Mouse (Mus musculus) midbrain, embryonic 13.5 days (tissue): Measurements from ENCODE around the gene Phlpp2. TPM values are rescaled to one million over a fixed set of nuclear protein-coding genes. Genes with fewer than 3 reads are reported as not detected.

Experiments
- ATAC-seq: fragments of 200-750 bp; cut with Nextera tagmentation; 2 replicates; pipeline ENCODE4 v1.8.0; 2017; ENCODE audit warnings: mild to moderate bottlenecking, moderate TSS enrichment, moderate library complexity
- H3K27ac ChIP-seq: fragments of 300-500 bp; sonication (generic); 2 replicates; pipeline ENCODE4 v1.5.1; 2015; ENCODE audit warnings: inconsistent platforms, mild to moderate bottlenecking, moderate library complexity
- H3K27me3 ChIP-seq: fragments of 300-500 bp; sonication (generic); 2 replicates; pipeline ENCODE4 v1.6.1; 2015; ENCODE audit warnings: mild to moderate bottlenecking, inconsistent platforms
- H3K36me3 ChIP-seq: fragments of 300-500 bp; sonication (generic); 2 replicates; pipeline ENCODE4 v1.6.1; 2015; ENCODE audit warnings: mild to moderate bottlenecking, inconsistent platforms
- H3K4me1 ChIP-seq: fragments of 300-500 bp; sonication (generic); replicated peaks from 2 replicates; pipeline ENCODE4 v1.6.1; 2015; ENCODE audit warnings: inconsistent platforms
- H3K4me2 ChIP-seq: fragments of 300-500 bp; sonication (generic); replicated peaks from 2 replicates; pipeline ENCODE4 v1.6.1; 2015; ENCODE audit warnings: moderate library complexity, mild to moderate bottlenecking, inconsistent platforms
- H3K4me3 ChIP-seq: fragments of 300-500 bp; sonication (generic); replicated peaks from 2 replicates; pipeline ENCODE4 v1.5.1; 2015; ENCODE audit warnings: mild to moderate bottlenecking, inconsistent platforms
- H3K9ac ChIP-seq: fragments of 300-500 bp; sonication (generic); replicated peaks from 2 replicates; pipeline ENCODE4 v1.6.1; 2015; ENCODE audit warnings: mild to moderate bottlenecking, inconsistent platforms
- H3K9me3 ChIP-seq: fragments of 300-500 bp; sonication (generic); 2 replicates; pipeline ENCODE4 v1.6.1; 2016; ENCODE audit warnings: mild to moderate bottlenecking, inconsistent platforms
- WGBS: fragments of 180-500 bp; shearing (Covaris S2); methylation state at CpG from one replicate; pipeline ENCODE4 v1.1.7; 2015; 5-methylcytosine and 5-hydroxymethylcytosine counted together
- polyA plus RNA-seq: library from polyadenylated mRNA; unstranded; fragments of >200 nt; fragmentation: Nextera tagmentation; extraction: Ambion mirVana; gene quantifications from 2 replicates; pipeline ENCODE4 v1.2.1, GENCODE M21; 2015

The Phlpp2 gene
- polyA plus RNA-seq, 1 experiment from 2014 or later, result 3.9 TPM

GRCm38 (mm10) chr8:109979339-109979738 lies 111.0 kb downstream of the Phlpp2 start:
- WGBS, result 78% methylated on average over 6 of the region's 6 CpGs
- Histone ChIP-seq H3K4me1 (peaks cover 4% of the 10 kb centered on the region), H3K9ac (no peak overlapping the region), H3K4me2 (no peak overlapping the region), H3K9me3 (peaks cover 9% of the 10 kb centered on the region; the same call in 1 of the 2 replicates), H3K36me3 (no peaks in the 10 kb centered on the region), H3K27ac (no peak overlapping the region), H3K4me3 (no peak overlapping the region), H3K27me3 (no peaks in the 10 kb centered on the region)
- no peak for ATAC-seq

- Histone ChIP-seq H3K27ac (no peak overlapping the region), H3K4me1 (peaks cover 5% of the 10 kb centered on the region), H3K36me3 (no peaks in the 10 kb centered on the region), H3K27me3 (no peaks in the 10 kb centered on the region), H3K9ac (no peak overlapping the region), H3K4me2 (no peak overlapping the region), H3K4me3 (no peak overlapping the region), H3K9me3 (no peaks in the 10 kb centered on the region)
- 72% methylated on average over 15 of the region's 15 CpGs for WGBS
- ATAC-seq, result no peak
Observed at GRCm38 (mm10) chr8:109982386-109983105, 114.2 kb downstream of the Phlpp2 start.

DNA sequence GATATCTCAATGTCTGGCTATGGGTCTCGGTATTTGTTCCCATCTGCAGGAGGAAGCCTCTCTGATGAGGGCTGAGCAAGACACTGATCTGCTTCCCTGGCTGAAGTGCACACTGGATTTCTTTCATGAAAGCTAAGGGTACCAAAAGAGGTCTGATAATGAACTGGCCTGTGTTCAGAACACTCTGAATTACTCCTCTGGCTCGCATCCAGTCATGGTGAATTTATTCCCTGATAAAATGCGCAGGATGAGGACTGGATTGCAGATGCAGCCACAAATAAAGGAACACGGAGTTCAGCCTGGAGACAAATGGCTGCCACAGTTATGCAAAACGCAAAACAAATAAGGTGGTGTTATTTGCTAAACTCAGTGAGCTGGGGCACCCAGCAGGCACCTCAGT lies 115.6 kb downstream of the Phlpp2 start:
- Histone ChIP-seq H3K36me3 (no peaks in the 10 kb centered on the region), H3K4me1 (peaks cover 5% of the 10 kb centered on the region), H3K9ac (no peak overlapping the region), H3K4me2 (no peak overlapping the region), H3K4me3 (no peak overlapping the region), H3K27me3 (no peaks in the 10 kb centered on the region), H3K9me3 (no peaks in the 10 kb centered on the region), H3K27ac (peak overlapping the region; percentile 37; the same call in 1 of the 2 replicates)
- WGBS, result 37% methylated on average over 5 of the region's 5 CpGs
- no peak for ATAC-seq

- 80% methylated on average over 7 of the region's 7 CpGs for WGBS
Observed at GRCm38 (mm10) chr8:109986384-109986783, 118.0 kb downstream of the Phlpp2 start.

DNA sequence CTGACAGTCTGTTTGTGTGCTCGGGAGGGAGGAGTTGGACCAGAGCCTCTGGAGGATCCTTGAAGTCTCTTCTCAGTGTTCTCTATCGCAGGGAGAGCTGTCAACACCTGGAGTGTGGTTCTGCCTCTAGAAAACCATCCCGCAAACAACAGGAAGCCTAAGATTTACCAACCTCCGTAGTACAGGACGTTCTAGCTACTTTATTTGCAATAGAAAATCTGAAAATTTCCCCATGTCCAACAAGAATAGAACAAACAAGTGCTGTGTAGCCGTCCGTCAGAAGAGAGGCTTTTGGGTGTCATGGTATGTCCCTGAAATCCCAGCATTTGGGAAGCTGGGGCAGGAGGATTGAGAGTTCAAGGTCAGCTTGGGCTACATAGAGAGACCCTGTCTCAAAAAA lies 119.4 kb downstream of the Phlpp2 start:
- Histone ChIP-seq H3K27ac (no peak overlapping the region), H3K4me1 (peaks cover 5% of the 10 kb centered on the region), H3K36me3 (no peaks in the 10 kb centered on the region), H3K4me3 (no peak overlapping the region), H3K9me3 (no peaks in the 10 kb centered on the region), H3K9ac (no peak overlapping the region), H3K4me2 (no peak overlapping the region), H3K27me3 (no peaks in the 10 kb centered on the region)
- no peak for ATAC-seq
- 89% methylated on average over 7 of the region's 7 CpGs for WGBS

More at GRCm38 (mm10) chr8:109986384-109986783, 118.0 kb downstream of the Phlpp2 start:
- no peak for ATAC-seq
- Histone ChIP-seq H3K9me3 (no peaks in the 10 kb centered on the region), H3K27me3 (no peaks in the 10 kb centered on the region), H3K27ac (no peak overlapping the region), H3K36me3 (no peaks in the 10 kb centered on the region), H3K4me2 (no peak overlapping the region), H3K4me3 (no peak overlapping the region), H3K9ac (no peak overlapping the region), H3K4me1 (peaks cover 5% of the 10 kb centered on the region)

- peaks cover 3% of the 10 kb centered on the region for H3K4me1 ChIP-seq
- no peak for ATAC-seq
- H3K9ac ChIP-seq, result no peak overlapping the region
- no peaks in the 10 kb centered on the region for H3K27me3 ChIP-seq
- no peaks in the 10 kb centered on the region for H3K36me3 ChIP-seq
- H3K9me3 ChIP-seq, result no peaks in the 10 kb centered on the region
- no peak overlapping the region for H3K4me3 ChIP-seq
- H3K27ac ChIP-seq, result no peak overlapping the region
- no peak overlapping the region for H3K4me2 ChIP-seq
- 92% methylated on average over 8 of the region's 8 CpGs for whole genome bisulfite sequencing
Observed at GRCm38 (mm10) chr8:109989151-109989550, 120.8 kb downstream of the Phlpp2 start.

- no peaks in the 10 kb centered on the region for H3K9me3 ChIP-seq
- no peak within 1 kb of the TSS for H3K27ac ChIP-seq
- no peak within 1 kb of the TSS for H3K4me3 ChIP-seq
- H3K4me2 ChIP-seq, result no peak within 1 kb of the TSS
- 82% methylated on average over 8 of the region's 8 CpGs for WGBS
- no peak for ATAC-seq
- no peaks in the 10 kb centered on the region for H3K36me3 ChIP-seq
- no peaks in the 10 kb centered on the region for H3K27me3 ChIP-seq
- H3K4me1 ChIP-seq, result no peaks in the 10 kb centered on the region
- no peak within 1 kb of the TSS for H3K9ac ChIP-seq
Observed at GRCm38 (mm10) chr8:109990224-109990623, 121.9 kb downstream of the Phlpp2 start, which contains the start of gene Tat. Tat (plus strand) TSS chr8:109990437.

GRCm38 (mm10) chr8:109992166-109992565 lies 123.8 kb downstream of the Phlpp2 start:
- Histone ChIP-seq H3K4me3 (no peak overlapping the region), H3K27ac (no peak overlapping the region), H3K36me3 (no peaks in the 10 kb centered on the region), H3K9me3 (no peaks in the 10 kb centered on the region), H3K27me3 (no peaks in the 10 kb centered on the region), H3K9ac (no peak overlapping the region), H3K4me1 (no peaks in the 10 kb centered on the region), H3K4me2 (no peak overlapping the region)
- 64% methylated on average over 5 of the region's 5 CpGs for WGBS
- no peak for ATAC-seq

DNA sequence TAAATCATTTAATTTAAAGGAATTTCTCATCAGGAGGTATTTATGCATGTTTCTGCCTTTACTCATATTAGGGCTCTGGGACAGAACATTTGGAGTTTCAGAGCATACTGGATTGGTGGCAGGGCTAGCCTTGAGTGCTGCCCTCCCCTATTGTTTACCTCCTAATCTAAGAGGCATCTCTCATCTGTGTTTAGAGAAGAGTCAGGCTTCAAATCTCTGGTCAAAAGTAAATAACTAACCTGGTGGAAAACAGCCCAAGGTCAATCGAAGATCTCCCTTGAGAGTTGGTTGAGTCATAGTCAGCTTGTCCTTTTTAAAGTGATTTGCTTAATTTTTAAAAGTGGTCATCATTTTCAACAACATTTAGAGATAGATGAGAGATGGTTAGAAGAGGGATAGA lies 124.6 kb downstream of the Phlpp2 start:
- Histone ChIP-seq H3K36me3 (no peaks in the 10 kb centered on the region), H3K4me3 (no peak overlapping the region), H3K27ac (no peak overlapping the region), H3K4me1 (no peaks in the 10 kb centered on the region), H3K9ac (no peak overlapping the region), H3K9me3 (no peaks in the 10 kb centered on the region), H3K27me3 (no peaks in the 10 kb centered on the region), H3K4me2 (no peak overlapping the region)
- ATAC-seq, result no peak
- 80% methylated on average over 1 of the region's 1 CpGs for WGBS

Other genes starting within 250 kb of the Phlpp2 start
- 182 and 184 TPM in 2 replicates for gene Ist1, start 175.3 kb upstream of the Phlpp2 start, polyA plus RNA-seq
- 80.2 and 85.4 TPM in 2 replicates for gene Zfp821, start 163.0 kb upstream of the Phlpp2 start, polyA plus RNA-seq
- gene Atxn1l, start 130.8 kb upstream of the Phlpp2 start, polyA plus RNA-seq, result 3.7 and 4.4 TPM in 2 replicates
- gene Ap1g1, start 90.0 kb upstream of the Phlpp2 start, polyA plus RNA-seq, result 53.7 and 55.0 TPM in 2 replicates
- gene Marveld3, start 93.7 kb downstream of the Phlpp2 start, polyA plus RNA-seq, result 1.1 and 1.3 TPM in 2 replicates
- not detected in 2 replicates for gene Tat, start 121.9 kb downstream of the Phlpp2 start, polyA plus RNA-seq
- not detected in 2 replicates for gene Chst4, start 171.2 kb downstream of the Phlpp2 start, polyA plus RNA-seq
- 19.8 and 20.3 TPM in 2 replicates for gene Zfp612, start 211.2 kb downstream of the Phlpp2 start, polyA plus RNA-seq
- gene Gm21964, start 232.7 kb downstream of the Phlpp2 start, polyA plus RNA-seq, result not detected in 2 replicates
- not detected in 2 replicates for gene Gm17720, start 234.2 kb downstream of the Phlpp2 start, polyA plus RNA-seq